In the genomic region with DNA sequence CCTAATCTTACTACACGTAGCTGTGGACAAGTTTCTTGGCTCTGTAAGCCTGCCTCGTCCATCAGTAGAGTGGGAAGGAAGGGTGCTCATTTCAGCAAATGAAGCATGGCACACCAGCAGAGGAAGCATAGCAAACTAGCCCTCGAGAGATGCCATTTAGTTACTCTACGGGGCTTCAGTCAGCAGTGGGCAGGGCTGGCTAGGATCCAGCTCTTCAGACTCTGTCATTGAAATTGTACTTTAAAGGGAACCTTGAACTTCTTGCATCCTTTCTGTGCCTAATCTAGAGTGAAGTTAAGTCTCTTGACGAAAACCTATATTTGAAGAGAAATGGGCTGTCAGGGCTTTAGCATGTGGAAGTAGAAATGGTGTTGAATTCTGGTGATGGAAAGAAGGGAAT, we compare ENCODE assay signal across 24 mouse cellular contexts. TPM values are rescaled to one million over a fixed set of nuclear protein-coding genes. Genes with fewer than 3 reads are reported as not detected.
A peak's percentile ranks its signal among the peaks of the same experiment; 100 is the strongest.
DNase-seq lines count a peak whose midpoint lies in the region; ATAC-seq lines count a peak whose summit lies in the region.
"Had no signal": no experiment of that assay in that cellular context is flagged by ENCODE, and none has a peak within 500 bp of the region (broad histone marks: within the 10 kb centered on the region; RNA-seq: fewer than 3 reads in every experiment).

No protein-coding gene starts in this region.

- peaks cover 15% of the 10 kb centered on the region for H3K4me1 ChIP-seq in kidney, embryonic 16.5 days (ENCODE audit: insufficient read depth, low read length)

- H3K4me2 ChIP-seq in kidney, embryonic 16.5 days (replicated peaks; ENCODE audit: low read depth, low read length) = no peak overlapping the region
- H3K4me2 ChIP-seq: forebrain, embryonic 13.5 days; heart, embryonic 11.5 days; heart, embryonic 15.5 days; hindbrain, embryonic 14.5 days had no signal

- no peak for ATAC-seq in kidney, embryonic 16.5 days (ENCODE audit: low FRiP score, low TSS enrichment)
- ATAC-seq: CD4-positive, CD25-positive, alpha-beta regulatory T cell, adult 4 months; forebrain, embryonic 13.5 days; forebrain, postnatal 0 days had no signal

- DNase-seq in adrenal gland, adult (ENCODE audit: inconsistent age in 2 of 2, low spot score in 1 of 2) = peak; percentile 48 to 75
- DNase-seq in adrenal gland, postnatal 4 days (ENCODE audit: low spot score in 2 of 2) = no peak
- peak; percentile 38 for DNase-seq in kidney, adult 9 months
- DNase-seq in kidney, adult 18-20 months = no peak
- DNase-seq in kidney, postnatal 36 days = peak; percentile 8 to 33
- no peak for DNase-seq in heart, postnatal 4 days
- DNase-seq in gastrocnemius, postnatal 4 days (ENCODE audit: low spot score in 2 of 2) = no peak
- DNase-seq: B cell, adult 2 months; cerebellum, adult 2 months; cerebellum, postnatal 10 days; forebrain, postnatal 0 days; gastrocnemius, adult 2 months; gastrocnemius, postnatal 25 days; heart, adult 18-20 months; heart, postnatal 14 days had no signal

- no peaks in the 10 kb centered on the region for H3K9me3 ChIP-seq in kidney, embryonic 16.5 days (ENCODE audit: low read length)
- H3K9me3 ChIP-seq: embryonic facial prominence, embryonic 10.5 days; forebrain, embryonic 13.5 days; G1E; heart, embryonic 15.5 days; hindbrain, embryonic 10.5 days had no signal

- H3K27me3 ChIP-seq in kidney, embryonic 16.5 days (ENCODE audit: insufficient read depth, low read length) = no peaks in the 10 kb centered on the region
- H3K27me3 ChIP-seq: forebrain, embryonic 13.5 days; heart, embryonic 15.5 days had no signal

- 66% methylated on average over 5 of the region's 5 CpGs for whole genome bisulfite sequencing in kidney, embryonic 16.5 days

- no peak overlapping the region for H3K9ac ChIP-seq in kidney, embryonic 16.5 days (replicated peaks; ENCODE audit: low read length)
- H3K9ac ChIP-seq: forebrain, embryonic 13.5 days; forebrain, postnatal 0 days; heart, embryonic 15.5 days; hindbrain, embryonic 14.5 days had no signal

- H3K36me3 ChIP-seq in kidney, embryonic 16.5 days (ENCODE audit: insufficient read depth, low read length) = peaks cover 14% of the 10 kb centered on the region

- no peak overlapping the region for H3K27ac ChIP-seq in kidney, embryonic 16.5 days (ENCODE audit: low read length)
- H3K27ac ChIP-seq: embryonic facial prominence, embryonic 10.5 days; forebrain, embryonic 13.5 days; gastrocnemius, adult 2 months; heart, embryonic 15.5 days; hindbrain, embryonic 10.5 days; hindbrain, embryonic 14.5 days had no signal

- no peak overlapping the region for H3K4me3 ChIP-seq in kidney, embryonic 16.5 days (ENCODE audit: low read length)
- H3K4me3 ChIP-seq: embryonic facial prominence, embryonic 10.5 days; forebrain, embryonic 13.5 days; gastrocnemius, adult 2 months; heart, embryonic 15.5 days; hindbrain, embryonic 10.5 days had no signal

RNA-seq across cellular contexts. Expression of a gene that starts 3.4 kb away (rescaled TPM):
- total RNA-seq in adrenal gland, postnatal 4 days (2021) = 10 to 100 TPM; 37.4 to 38.1 TPM
- polyA plus RNA-seq in kidney, embryonic 16.5 days (2015; fragmentation: Nextera tagmentation; extraction: Ambion mirVana) = 28.7 and 30.6 TPM in 2 replicates
- 10 to 100 TPM; 19.8 to 19.9 TPM for total RNA-seq in heart, postnatal 4 days (2021)
- 10 to 100 TPM; 18.5 to 21.4 TPM for total RNA-seq in gastrocnemius, postnatal 4 days (2021)

RNA-seq across cellular contexts. Expression of a gene that starts 3.7 kb away (rescaled TPM):
- 10 to 100 TPM; 48.5 to 49.9 TPM for total RNA-seq in adrenal gland, postnatal 4 days (2021)
- 111 and 115 TPM in 2 replicates for polyA plus RNA-seq in kidney, embryonic 16.5 days (2015; fragmentation: Nextera tagmentation; extraction: Ambion mirVana)
- 10 to 100 TPM; 25.9 to 28.0 TPM for total RNA-seq in heart, postnatal 4 days (2021)
- 10 to 100 TPM; 27.8 to 30.8 TPM for total RNA-seq in gastrocnemius, postnatal 4 days (2021)

Comparison
In these comparisons a context has a peak if more than half of its experiments do, and no peak if none do; other contexts are left out.
1. DNase-seq: peak in adrenal gland, adult (2 of 2), kidney, adult 9 months (single experiment) and kidney, postnatal 36 days (2 of 2); none in adrenal gland, postnatal 4 days (0 of 2), kidney, adult 18-20 months (single experiment), heart, postnatal 4 days (single experiment) and gastrocnemius, postnatal 4 days (0 of 2).